Mouse (Mus musculus) embryonic fibroblast, embryonic 13.5 days (primary cell): ENCODE results near the gene E2f8.

Source experiments
- CTCF ChIP-seq: IDR thresholded peaks from 2 replicates; pipeline ENCODE4 v1.5.1; 2011; ENCODE audit warnings: mild to moderate bottlenecking, control low read depth, low read length, moderate library complexity, borderline replicate concordance; ENCODE audit not compliant: insufficient read depth
- POLR2A ChIP-seq: IDR thresholded peaks from 2 replicates; pipeline ENCODE4 v1.6.1; 2011; ENCODE audit warnings: low read depth, mild to moderate bottlenecking, control low read depth, low read length, moderate library complexity

DNA sequence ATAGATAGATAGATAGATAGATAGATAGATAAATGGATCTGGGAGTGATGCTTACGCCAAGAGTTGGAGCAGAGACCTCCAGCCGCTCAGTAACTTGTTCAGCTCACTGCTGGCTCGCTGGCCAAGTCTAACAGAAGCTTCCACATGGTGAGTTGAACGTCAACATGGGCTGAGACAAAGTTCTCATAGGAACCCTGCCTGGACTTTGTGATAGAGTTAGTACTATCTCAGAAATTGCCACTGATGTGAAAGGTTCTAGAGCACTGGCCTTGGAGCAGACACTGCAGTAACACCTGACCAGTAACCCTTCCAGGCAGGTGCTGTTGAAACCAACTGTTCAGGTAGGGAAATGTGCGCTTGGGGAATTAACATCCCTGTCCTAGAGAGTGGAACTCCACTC, 37.9 kb downstream of the E2f8 start:
- TF ChIP-seq CTCF, result no peak
- TF ChIP-seq POLR2A, result no peak
